ENCODE assay signal across 9 mouse cellular contexts in the genomic region with DNA sequence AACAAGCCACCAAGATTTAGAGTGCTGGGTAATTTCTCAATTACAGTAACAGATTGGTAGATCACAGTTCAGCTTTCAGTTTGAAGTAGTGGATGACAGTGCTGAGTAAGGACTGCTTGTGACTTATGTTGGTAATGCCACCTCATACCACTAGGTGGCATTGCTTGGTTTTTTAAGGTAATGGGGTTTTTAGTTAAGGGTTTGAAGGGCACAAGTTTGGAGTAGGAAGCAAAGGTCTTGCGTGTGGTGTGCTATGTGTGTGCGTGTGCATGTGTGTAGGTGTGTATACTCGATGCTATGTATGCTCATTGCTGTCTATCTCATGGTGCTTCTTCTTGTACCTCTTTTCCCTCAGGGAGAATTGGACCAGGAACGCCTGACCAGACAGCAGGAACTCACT. TPM values are rescaled to one million over a fixed set of nuclear protein-coding genes. Genes with fewer than 3 reads are reported as not detected.
DNase-seq lines count a peak whose midpoint lies in the region; ATAC-seq and TF ChIP-seq lines count a peak whose summit lies in the region.
"Had no signal": no experiment of that assay in that cellular context is flagged by ENCODE, and none has a peak within 500 bp of the region (broad histone marks: within the 10 kb centered on the region; RNA-seq: fewer than 3 reads in every experiment).

No protein-coding gene starts in this region.

- peak; percentile 25; the same call in 1 of the 2 replicates for TF ChIP-seq CTCF in kidney, adult 2 months (conservative IDR thresholded peaks at IDR 0.05; ENCODE audit: insufficient read depth, insufficient read length, low read depth, low read length)

- H3K27ac ChIP-seq in kidney, adult 2 months (ENCODE audit: insufficient read depth, low read depth, low read length) = no peak overlapping the region
- H3K27ac ChIP-seq in kidney, embryonic 15.5 days = no peak overlapping the region

- no peak overlapping the region for H3K4me2 ChIP-seq in kidney, embryonic 15.5 days

- no peak for ATAC-seq in kidney, embryonic 15.5 days (replicated peaks; ENCODE audit: low FRiP score)

- no peaks in the 10 kb centered on the region for H3K9me3 ChIP-seq in kidney, embryonic 15.5 days (replicated peaks)
- H3K9me3 ChIP-seq: megakaryocyte, embryonic 14.5 days had no signal

- H3K36me3 ChIP-seq in kidney, adult 2 months (ENCODE audit: control insufficient read depth, insufficient read depth, low read length) = peaks cover 9% of the 10 kb centered on the region
- peaks cover 70% of the 10 kb centered on the region for H3K36me3 ChIP-seq in kidney, embryonic 15.5 days

- 81% methylated on average over 4 of the region's 4 CpGs for WGBS in kidney, adult 2 months
- WGBS in kidney, embryonic 15.5 days = 88% methylated on average over 4 of the region's 4 CpGs

- no peaks in the 10 kb centered on the region for H3K27me3 ChIP-seq in kidney, adult 2 months (replicated peaks; ENCODE audit: control insufficient read depth, insufficient read depth, low read length)
- no peaks in the 10 kb centered on the region for H3K27me3 ChIP-seq in kidney, embryonic 15.5 days
- H3K27me3 ChIP-seq: megakaryocyte, embryonic 14.5 days had no signal

- H3K4me3 ChIP-seq in kidney, adult 2 months (ENCODE audit: insufficient read depth, low read depth, low read length) = no peak overlapping the region
- no peak overlapping the region for H3K4me3 ChIP-seq in kidney, embryonic 15.5 days (replicated peaks)
- H3K4me3 ChIP-seq: megakaryocyte, embryonic 14.5 days had no signal

- H3K4me1 ChIP-seq in kidney, adult 2 months (ENCODE audit: control insufficient read depth, insufficient read depth, low read length) = no peaks in the 10 kb centered on the region
- H3K4me1 ChIP-seq in kidney, embryonic 15.5 days = no peaks in the 10 kb centered on the region

- H3K9ac ChIP-seq in kidney, embryonic 15.5 days = no peak overlapping the region

- DNase-seq in kidney, adult 2 months = peak; percentile 43
- peak; percentile 80 for DNase-seq in CD4-positive helper T cell, adult 2 months (ENCODE audit: low read depth, low spot score)
- DNase-seq in MN1 (ENCODE audit: low spot score) = peak; percentile 57
- DNase-seq in fibroblast of lung, adult 2 months (ENCODE audit: low read depth) = peak; percentile 33
- peak; percentile 13 for DNase-seq in skeletal muscle tissue, adult 2 months (ENCODE audit: low read depth, low spot score)
- no peak for DNase-seq in right cerebral cortex, postnatal 4 days
- no peak for DNase-seq in yolk sac, embryonic 10.5 days (ENCODE audit: low spot score)

- no peak for TF ChIP-seq POLR2A in kidney, adult 2 months (IDR thresholded peaks at IDR 0.05; ENCODE audit: low read depth, low read length)

RNA-seq across cellular contexts. Expression of gene Kcnj13, which starts 24.2 kb away (rescaled TPM):
- polyA plus RNA-seq in kidney, adult 2 months (2012; rRNA removed) = 2.4 and 2.5 TPM in 2 replicates
- 0.68 and 0.90 TPM in 2 replicates for polyA plus RNA-seq in kidney, embryonic 15.5 days (2015; fragmentation: Nextera tagmentation; extraction: Ambion mirVana)

RNA-seq across cellular contexts. Expression of gene Snorc, which starts 51.3 kb away (rescaled TPM):
- polyA plus RNA-seq in kidney, adult 2 months (2012; rRNA removed) = 0.34 TPM in 1 of 2 replicates, not detected in the other
- 0.40 TPM in 1 of 2 replicates, not detected in the other for polyA plus RNA-seq in kidney, embryonic 15.5 days (2015; fragmentation: Nextera tagmentation; extraction: Ambion mirVana)

Comparison
In these comparisons a context has a peak if more than half of its experiments do, and no peak if none do; other contexts are left out.
1. DNase-seq: peak in kidney, adult 2 months (single experiment), CD4-positive helper T cell, adult 2 months (single experiment), MN1 (single experiment), fibroblast of lung, adult 2 months (single experiment) and skeletal muscle tissue, adult 2 months (single experiment); none in right cerebral cortex, postnatal 4 days (single experiment) and yolk sac, embryonic 10.5 days (single experiment).